Mouse (Mus musculus) stomach, postnatal 0 days (tissue): ENCODE results near the gene Gramd2.

Experiments
- CTCF ChIP-seq: IDR thresholded peaks from 2 replicates; pipeline ENCODE4 v1.5.1; 2016; ENCODE audit warnings: antibody characterized with exemption, low read depth, mild to moderate bottlenecking, moderate library complexity
- EP300 ChIP-seq: optimal IDR thresholded peaks from 2 replicates; pipeline ENCODE3; 2016; ENCODE audit warnings: antibody characterized with exemption

DNA sequence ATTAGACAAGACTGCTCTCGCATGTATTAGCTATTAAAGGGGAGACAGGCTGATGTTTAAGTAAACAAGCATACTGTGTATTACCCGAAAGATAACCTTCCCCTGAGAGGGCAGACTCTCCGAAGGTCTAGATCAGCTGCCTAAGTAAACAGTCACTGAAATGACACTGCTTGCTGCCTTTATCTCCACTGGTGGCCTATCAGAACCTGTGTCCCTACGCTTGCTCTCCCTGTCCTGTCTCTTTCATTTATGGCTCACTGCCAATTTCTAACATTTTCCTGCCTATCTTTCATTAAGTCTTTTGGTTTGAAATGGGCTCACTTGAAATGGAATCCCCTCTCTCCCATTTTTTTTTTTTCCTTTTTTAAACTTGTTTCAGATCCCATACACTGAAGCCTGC lies 55.5 kb downstream of the Gramd2 start:
- TF ChIP-seq CTCF = no peak
- no peak for TF ChIP-seq EP300
